Mouse (Mus musculus) hindbrain, embryonic 15.5 days (tissue): ENCODE results near the gene Mcidas. TPM values are rescaled to one million over a fixed set of nuclear protein-coding genes. Genes with fewer than 3 reads are reported as not detected.
"Not testable (repeated sequence)": the region's sequence is repeated elsewhere in the genome, so short reads cannot be mapped to it uniquely, and the experiment has no call there.

Experiments used
- ATAC-seq: fragments of 200-750 bp; cut with Nextera tagmentation; 2 replicates; pipeline ENCODE4 v1.8.0; 2017; ENCODE audit warnings: low read depth, moderate number of reproducible peaks, moderate TSS enrichment; ENCODE audit not compliant: low FRiP score
- H3K27ac ChIP-seq: fragments of 300-500 bp; sonication (generic); replicated peaks from 2 replicates; pipeline ENCODE4 v1.5.1; 2015; ENCODE audit warnings: mild to moderate bottlenecking, inconsistent platforms
- H3K27me3 ChIP-seq: fragments of 300-500 bp; sonication (generic); 2 replicates; pipeline ENCODE4 v1.6.1; 2015; ENCODE audit warnings: control low read depth, inconsistent platforms
- H3K36me3 ChIP-seq: fragments of 300-500 bp; sonication (generic); 2 replicates; pipeline ENCODE4 v1.6.1; 2015; ENCODE audit warnings: control low read depth, inconsistent platforms
- H3K4me1 ChIP-seq: fragments of 300-500 bp; sonication (generic); replicated peaks from 2 replicates; pipeline ENCODE4 v1.6.1; 2015; ENCODE audit warnings: control low read depth, inconsistent platforms
- H3K4me2 ChIP-seq: fragments of 300-500 bp; sonication (generic); 2 replicates; pipeline ENCODE4 v1.6.1; 2015; ENCODE audit warnings: moderate library complexity, mild to moderate bottlenecking, inconsistent platforms
- H3K4me3 ChIP-seq: fragments of 300-500 bp; sonication (generic); 2 replicates; pipeline ENCODE4 v1.5.1; 2015; ENCODE audit warnings: mild to moderate bottlenecking, inconsistent platforms
- H3K9ac ChIP-seq: fragments of 300-500 bp; sonication (generic); 2 replicates; pipeline ENCODE4 v1.6.1; 2015; ENCODE audit warnings: inconsistent platforms
- H3K9me3 ChIP-seq: fragments of 300-500 bp; sonication (generic); 2 replicates; pipeline ENCODE4 v1.6.1; 2016; ENCODE audit warnings: control low read depth, inconsistent platforms
- WGBS: fragments of 180-500 bp; shearing (Covaris S2); methylation state at CpG from one replicate; pipeline ENCODE4 v1.1.7; 2015; 5-methylcytosine and 5-hydroxymethylcytosine counted together
- polyA plus RNA-seq: library from polyadenylated mRNA; unstranded; fragments of >200 nt; fragmentation: Nextera tagmentation; extraction: Ambion mirVana; gene quantifications from 2 replicates; pipeline ENCODE4 v1.2.1, GENCODE M21; 2015

Gene Mcidas
- polyA plus RNA-seq, 1 experiment from 2014 or later: 1.3 TPM

DNA sequence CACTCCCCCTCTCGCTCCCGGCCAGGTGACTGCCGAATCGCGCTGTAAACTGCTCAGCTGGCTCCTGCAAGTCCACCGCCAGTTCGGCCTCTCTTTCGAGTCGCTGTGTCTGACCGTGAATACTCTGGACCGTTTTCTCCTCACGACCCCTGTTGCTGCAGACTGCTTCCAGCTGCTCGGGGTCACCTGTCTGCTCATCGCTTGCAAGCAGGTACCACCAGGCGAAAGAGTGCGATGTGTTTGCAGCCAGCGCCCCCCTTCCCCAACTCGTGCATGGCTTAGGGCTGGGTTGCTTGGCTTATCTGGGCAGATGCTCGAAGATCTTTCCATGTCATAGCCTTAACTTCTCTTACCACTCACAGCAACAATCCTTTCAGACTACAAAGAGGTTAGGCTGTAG lies 4.8 kb upstream of the Mcidas start:
- WGBS: under 1% methylated on average over 19 of the region's 19 CpGs
- no peak for ATAC-seq
- peaks cover 44% of the 10 kb centered on the region for H3K4me1 ChIP-seq
- H3K27me3 ChIP-seq: peaks cover 77% of the 10 kb centered on the region
- H3K36me3 ChIP-seq: no peaks in the 10 kb centered on the region
- H3K4me3 ChIP-seq: peak overlapping the region; percentile 48
- no peak overlapping the region for H3K27ac ChIP-seq
- H3K9me3 ChIP-seq: no peaks in the 10 kb centered on the region
- no peak overlapping the region for H3K9ac ChIP-seq
- H3K4me2 ChIP-seq: peak overlapping the region; percentile 94

- H3K4me3 ChIP-seq: peak overlapping the region; percentile 15; the same call in 1 of the 2 replicates
- H3K27ac ChIP-seq: no peak overlapping the region
- H3K9me3 ChIP-seq: no peaks in the 10 kb centered on the region
- H3K27me3 ChIP-seq: peaks cover 78% of the 10 kb centered on the region
- no peaks in the 10 kb centered on the region for H3K36me3 ChIP-seq
- peak overlapping the region; percentile 10; the same call in 1 of the 2 replicates for H3K4me2 ChIP-seq
- ATAC-seq: no peak
- WGBS: under 1% methylated on average over 23 of the region's 23 CpGs
- peaks cover 50% of the 10 kb centered on the region for H3K4me1 ChIP-seq
- no peak overlapping the region for H3K9ac ChIP-seq
These were observed 4.1 kb upstream of the Mcidas start for GRCm38 (mm10) chr13:112989541-112989940.

GRCm38 (mm10) chr13:112990346-112990745 lies 3.3 kb upstream of the Mcidas start:
- Histone ChIP-seq H3K4me1 (peaks cover 51% of the 10 kb centered on the region), H3K9me3 (no peaks in the 10 kb centered on the region), H3K9ac (no peak overlapping the region), H3K4me2 (no peak overlapping the region), H3K27ac (no peak overlapping the region), H3K4me3 (no peak overlapping the region), H3K36me3 (no peaks in the 10 kb centered on the region), H3K27me3 (peaks cover 84% of the 10 kb centered on the region)
- 10% methylated on average over 4 of the region's 4 CpGs for WGBS
- ATAC-seq: no peak

GRCm38 (mm10) chr13:112994191-112994590 lies 546 bp downstream of the Mcidas start:
- peak; percentile 38; the same call in 1 of the 2 replicates for ATAC-seq
- H3K9me3 ChIP-seq: no peaks in the 10 kb centered on the region
- 1% methylated on average over 25 of the region's 25 CpGs for WGBS
- peak overlapping the region; percentile 92 for H3K4me2 ChIP-seq
- peak overlapping the region; percentile 46 for H3K4me3 ChIP-seq
- H3K36me3 ChIP-seq: no peaks in the 10 kb centered on the region
- H3K4me1 ChIP-seq: peaks cover 34% of the 10 kb centered on the region
- 0 out of 2 replicates have a peak overlapping the region, but pooled peaks have one; percentile 37 for H3K9ac ChIP-seq
- no peak overlapping the region for H3K27ac ChIP-seq
- peaks cover 80% of the 10 kb centered on the region for H3K27me3 ChIP-seq

DNA sequence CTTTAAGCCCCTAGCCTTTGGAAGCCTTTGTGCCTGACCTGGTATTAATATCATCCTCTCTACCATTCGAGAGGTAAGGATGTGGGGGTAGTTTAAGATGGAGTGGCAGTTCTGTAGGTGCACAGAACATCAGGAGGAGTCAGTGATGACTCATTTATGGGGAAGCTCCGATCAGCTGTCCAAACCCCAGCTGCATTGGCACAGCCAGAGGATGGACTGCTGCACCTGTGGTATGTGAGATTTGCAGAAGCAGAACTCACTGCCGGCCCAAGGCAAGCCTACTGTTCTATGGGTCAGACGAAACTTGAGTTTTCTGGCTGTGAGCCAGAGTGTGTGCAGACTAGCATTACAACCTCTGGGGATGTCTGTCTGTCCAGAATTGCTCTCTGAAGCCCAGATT lies 2.8 kb downstream of the Mcidas start:
- H3K9ac ChIP-seq: no peak overlapping the region
- peaks cover 79% of the 10 kb centered on the region for H3K27me3 ChIP-seq
- H3K4me2 ChIP-seq: no peak overlapping the region
- H3K9me3 ChIP-seq: no peaks in the 10 kb centered on the region
- H3K4me1 ChIP-seq: peaks cover 30% of the 10 kb centered on the region
- WGBS: 64% methylated on average over 4 of the region's 4 CpGs
- no peak overlapping the region for H3K4me3 ChIP-seq
- ATAC-seq: no peak
- H3K36me3 ChIP-seq: no peaks in the 10 kb centered on the region
- no peak overlapping the region for H3K27ac ChIP-seq

DNA sequence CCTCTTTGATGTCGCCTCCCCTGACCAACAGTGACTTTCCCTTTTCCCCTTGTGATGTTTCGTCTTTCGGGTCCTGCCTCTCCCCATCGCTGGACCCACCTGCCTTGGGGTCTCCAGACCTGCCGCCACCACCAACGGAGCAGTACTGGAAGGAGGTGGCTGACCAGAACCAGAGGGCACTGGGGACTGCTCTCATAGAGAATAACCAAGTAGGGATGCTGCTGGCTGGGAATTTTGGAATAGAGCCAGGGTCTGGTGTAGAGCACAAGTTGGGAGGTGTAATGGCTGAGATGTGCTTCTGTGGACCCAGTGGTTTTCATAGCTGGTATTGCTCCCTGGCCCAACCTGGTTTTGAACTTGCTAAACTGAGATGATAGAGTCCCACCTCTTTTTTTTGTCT lies 3.7 kb downstream of the Mcidas start:
- 67% methylated on average over 6 of the region's 6 CpGs for WGBS
- no peak for ATAC-seq
- H3K4me3 ChIP-seq: no peak overlapping the region
- H3K9ac ChIP-seq: no peak overlapping the region
- no peak overlapping the region for H3K27ac ChIP-seq
- peaks cover 80% of the 10 kb centered on the region for H3K27me3 ChIP-seq
- no peaks in the 10 kb centered on the region for H3K36me3 ChIP-seq
- H3K9me3 ChIP-seq: no peaks in the 10 kb centered on the region
- peaks cover 30% of the 10 kb centered on the region for H3K4me1 ChIP-seq
- no peak overlapping the region for H3K4me2 ChIP-seq

- ATAC-seq: peak; percentile 67
- no peaks in the 10 kb centered on the region for H3K36me3 ChIP-seq
- under 1% methylated on average over 46 of the region's 46 CpGs for WGBS
- H3K9me3 ChIP-seq: no peaks in the 10 kb centered on the region
- peak overlapping the region; percentile 47 for H3K27ac ChIP-seq
- peaks cover 23% of the 10 kb centered on the region for H3K4me1 ChIP-seq
- H3K4me3 ChIP-seq: peak overlapping the region; percentile 56
- peak overlapping the region; percentile 64 for H3K9ac ChIP-seq
- H3K27me3 ChIP-seq: peaks cover 72% of the 10 kb centered on the region
- H3K4me2 ChIP-seq: peak overlapping the region; percentile 99
These were observed 5.0 kb downstream of the Mcidas start for GRCm38 (mm10) chr13:112998427-112999201.

DNA sequence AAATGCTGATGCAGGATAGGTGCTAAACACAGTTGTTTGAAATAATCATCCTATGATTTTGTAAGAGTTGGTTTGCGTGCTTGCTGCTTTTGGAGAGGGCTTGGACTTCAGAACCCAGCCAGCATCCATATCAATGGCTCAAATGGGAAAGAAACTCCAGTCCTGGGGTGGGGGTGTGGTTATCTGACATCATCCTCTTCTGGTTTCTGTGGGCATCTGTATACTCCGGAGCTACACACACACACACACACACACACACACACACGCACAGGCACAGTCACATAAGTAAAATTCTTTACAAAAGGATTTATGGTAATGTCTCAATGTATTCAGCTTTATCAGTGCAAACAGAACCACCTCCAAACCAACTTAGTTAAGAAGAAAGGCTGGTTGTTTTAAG lies 6.4 kb downstream of the Mcidas start:
- peaks cover 57% of the 10 kb centered on the region for H3K27me3 ChIP-seq

GRCm38 (mm10) chr13:113000576-113001318 lies 7.1 kb downstream of the Mcidas start:
- Histone ChIP-seq H3K9ac (no peak overlapping the region), H3K4me1 (peaks cover 13% of the 10 kb centered on the region), H3K27me3 (peaks cover 50% of the 10 kb centered on the region), H3K27ac (no peak overlapping the region), H3K4me3 (no peak overlapping the region), H3K9me3 (no peaks in the 10 kb centered on the region), H3K4me2 (no peak overlapping the region), H3K36me3 (no peaks in the 10 kb centered on the region)
- WGBS: 77% methylated on average over 9 of the region's 9 CpGs
- ATAC-seq: no peak

More for the DNA sequence above, 6.4 kb downstream of the Mcidas start:
- WGBS: 86% methylated on average over 3 of the region's 3 CpGs
- Histone ChIP-seq H3K4me1 (peaks cover 13% of the 10 kb centered on the region), H3K27ac (no peak overlapping the region), H3K36me3 (no peaks in the 10 kb centered on the region), H3K4me2 (no peak overlapping the region), H3K9me3 (no peaks in the 10 kb centered on the region), H3K4me3 (no peak overlapping the region), H3K9ac (no peak overlapping the region)
- no peak for ATAC-seq

DNA sequence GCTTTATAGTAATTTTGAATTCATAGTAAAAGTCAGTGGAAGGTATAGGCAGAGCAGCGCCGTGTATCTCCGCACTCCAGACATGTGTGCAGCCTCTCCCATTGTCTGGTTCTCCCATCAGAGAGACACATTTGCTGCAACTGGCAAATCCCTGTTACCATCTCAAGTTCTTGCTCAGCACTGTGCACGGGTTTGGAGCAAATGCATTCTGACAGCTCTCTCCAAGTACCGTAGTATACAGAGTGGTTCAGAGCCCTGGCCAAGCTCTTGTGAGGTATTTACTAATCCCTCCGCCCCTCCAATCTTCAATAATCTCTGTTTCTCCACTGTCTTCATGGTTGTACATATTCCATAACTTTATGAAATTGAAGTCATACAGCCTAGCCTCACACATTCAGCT lies 19.0 kb downstream of the Mcidas start:
- H3K4me2 ChIP-seq: no peak overlapping the region
- H3K9me3 ChIP-seq: no peaks in the 10 kb centered on the region
- H3K4me3 ChIP-seq: no peak overlapping the region
- no peak for ATAC-seq
- no peak overlapping the region for H3K9ac ChIP-seq
- WGBS: 87% methylated on average over 6 of the region's 6 CpGs
- H3K4me1 ChIP-seq: no peaks in the 10 kb centered on the region
- H3K27ac ChIP-seq: no peak overlapping the region
- H3K36me3 ChIP-seq: no peaks in the 10 kb centered on the region
- H3K27me3 ChIP-seq: no peaks in the 10 kb centered on the region

- H3K36me3 ChIP-seq, H3K4me1 ChIP-seq, H3K9ac ChIP-seq, H3K27ac ChIP-seq, H3K27me3 ChIP-seq, H3K4me3 ChIP-seq, H3K4me2 ChIP-seq, ATAC-seq, H3K9me3 ChIP-seq: not testable (repeated sequence)
- WGBS: 64% methylated on average over 20 of the region's 20 CpGs
These were observed 19.7 kb downstream of the Mcidas start for GRCm38 (mm10) chr13:113013174-113013953.

- Histone ChIP-seq H3K9ac (no peak overlapping the region), H3K36me3 (no peaks in the 10 kb centered on the region), H3K27me3 (no peaks in the 10 kb centered on the region), H3K9me3 (no peaks in the 10 kb centered on the region), H3K4me2 (no peak overlapping the region), H3K4me3 (no peak overlapping the region), H3K27ac (no peak overlapping the region), H3K4me1 (no peaks in the 10 kb centered on the region)
- 91% methylated on average over 2 of the region's 2 CpGs for WGBS
- ATAC-seq: no peak
These were observed 27.9 kb downstream of the Mcidas start for GRCm38 (mm10) chr13:113021521-113021920.
